Mouse (Mus musculus) MEL (cell line): Measurements from ENCODE around the gene Prpf8. TPM values are rescaled to one million over a fixed set of nuclear protein-coding genes. Genes with fewer than 3 reads are reported as not detected.

ENCODE experiments used
- DNase-seq: peaks from one replicate; pipeline ENCODE4 v3.0.0; 2011; ENCODE audit warnings: low read depth, low spot score
- H3K27ac ChIP-seq: 2 replicates; pipeline ENCODE4 v1.5.1; 2012; ENCODE audit warnings: low read depth, mild to moderate bottlenecking, control low read depth, low read length, moderate library complexity; ENCODE audit not compliant: control insufficient read depth
- H3K27me3 ChIP-seq, 2 experiments: fragments of 150-350 bp in 1 of 2; sonication (generic) in 1 of 2; 2 replicates each; pipeline ENCODE4 v1.6.1; 2012; ENCODE audit warnings: low read length in 2 of 2, mild to moderate bottlenecking in 2 of 2, improper control_type of control experiment in 1 of 2, moderate library complexity in 1 of 2; ENCODE audit not compliant: insufficient read depth in 2 of 2, control insufficient read depth in 1 of 2
- H3K36me3 ChIP-seq, 2 experiments: 2 replicates each; pipeline ENCODE4 v1.6.1; 2012 to 2014; ENCODE audit warnings: low read length in 2 of 2, improper control_type of control experiment in 1 of 2, inconsistent platforms in 1 of 2, mild to moderate bottlenecking in 1 of 2; ENCODE audit not compliant: insufficient read depth in 2 of 2, control insufficient read depth in 1 of 2
- H3K4me1 ChIP-seq, 2 experiments: fragments of 150-350 bp in 1 of 2; sonication (generic) in 1 of 2; 2 replicates each; pipeline ENCODE4 v1.6.1; 2012; ENCODE audit warnings: low read length in 2 of 2, improper control_type of control experiment in 1 of 2, mild to moderate bottlenecking in 1 of 2; ENCODE audit not compliant: insufficient read depth in 2 of 2, control insufficient read depth in 1 of 2
- H3K4me3 ChIP-seq, 2 experiments: fragments of 150-350 bp in 1 of 2; sonication (generic) in 1 of 2; 2 replicates each; pipeline ENCODE4 v1.5.1; 2012; ENCODE audit warnings: low read depth in 2 of 2, low read length in 2 of 2, mild to moderate bottlenecking in 2 of 2, moderate library complexity in 2 of 2, control low read depth in 1 of 2, improper control_type of control experiment in 1 of 2; ENCODE audit not compliant: control insufficient read depth in 1 of 2, insufficient read depth in 1 of 2
- H3K79me2 ChIP-seq: 2 replicates; pipeline ENCODE4 v1.6.1; 2012; ENCODE audit warnings: mild to moderate bottlenecking, low read length, moderate library complexity; ENCODE audit not compliant: control insufficient read depth, poor library complexity, insufficient read depth
- H3K9ac ChIP-seq: 2 replicates; pipeline ENCODE4 v1.6.1; 2012; ENCODE audit warnings: low read depth, mild to moderate bottlenecking, control low read depth, low read length, moderate library complexity; ENCODE audit not compliant: control insufficient read depth, poor library complexity, severe bottlenecking
- H3K9me3 ChIP-seq: fragments of 150-350 bp; sonication (generic); replicated peaks from 2 replicates; pipeline ENCODE4 v1.6.1; 2012; ENCODE audit warnings: mild to moderate bottlenecking, low read length, improper control_type of control experiment, moderate library complexity; ENCODE audit not compliant: insufficient read depth
- CTCF ChIP-seq, 3 experiments: IDR thresholded peaks in 2 of 3; conservative IDR thresholded peaks in 1 of 3; 2 replicates each; pipeline ENCODE4 v1.5.1; 2011 to 2012; ENCODE audit warnings: low read length in 3 of 3, low read depth in 2 of 3, mild to moderate bottlenecking in 2 of 3, improper control_type of control experiment in 1 of 3, inconsistent platforms in 1 of 3, mixed read lengths in 1 of 3, moderate library complexity in 1 of 3; ENCODE audit not compliant: control insufficient read depth in 1 of 3, insufficient read depth in 1 of 3, poor library complexity in 1 of 3, severe bottlenecking in 1 of 3
- E2F4 ChIP-seq: IDR thresholded peaks from 2 replicates; pipeline ENCODE4 v1.6.1; 2011; ENCODE audit warnings: low read depth, low read length, improper control_type of control experiment, borderline replicate concordance
- ELF1 ChIP-seq: IDR thresholded peaks from 2 replicates; pipeline ENCODE4 v1.6.1; 2014; ENCODE audit warnings: low read depth, mild to moderate bottlenecking, inconsistent platforms, low read length, improper control_type of control experiment, moderate library complexity
- GABPA ChIP-seq: IDR thresholded peaks from 2 replicates; pipeline ENCODE4 v1.6.1; 2012; ENCODE audit warnings: low read depth, mild to moderate bottlenecking, inconsistent platforms, low read length, improper control_type of control experiment, moderate library complexity
- HCFC1 ChIP-seq: IDR thresholded peaks from 2 replicates; pipeline ENCODE4 v1.6.1; 2012; ENCODE audit warnings: low read depth, mild to moderate bottlenecking, inconsistent platforms, low read length, improper control_type of control experiment, moderate library complexity
- KAT2A ChIP-seq: conservative IDR thresholded peaks from 2 replicates; pipeline ENCODE4 v1.6.1; 2012; ENCODE audit warnings: low read depth, low read length, improper control_type of control experiment, inconsistent platforms
- MAX ChIP-seq: IDR thresholded peaks from 2 replicates; pipeline ENCODE4 v1.6.1; 2011; ENCODE audit warnings: low read length, improper control_type of control experiment
- MAZ ChIP-seq: IDR thresholded peaks from 2 replicates; pipeline ENCODE4 v1.6.1; 2012; ENCODE audit warnings: low read depth, mild to moderate bottlenecking, inconsistent platforms, low read length, improper control_type of control experiment
- MEF2A ChIP-seq: IDR thresholded peaks from 2 replicates; pipeline ENCODE4 v1.6.1; 2014; ENCODE audit warnings: low read depth, mild to moderate bottlenecking, inconsistent platforms, low read length, improper control_type of control experiment; ENCODE audit not compliant: poor library complexity, insufficient replicate concordance, severe bottlenecking; ENCODE audit errors: extremely low read depth
- MXI1 ChIP-seq: IDR thresholded peaks from 2 replicates; pipeline ENCODE4 v1.6.1; 2011; ENCODE audit warnings: mild to moderate bottlenecking, low read depth, low read length, improper control_type of control experiment
- MYC ChIP-seq: IDR thresholded peaks from 2 replicates; pipeline ENCODE4 v1.6.1; 2011; ENCODE audit warnings: low read depth, mild to moderate bottlenecking, low read length, improper control_type of control experiment, moderate library complexity
- NELFE ChIP-seq: IDR thresholded peaks from 2 replicates; pipeline ENCODE4 v1.6.1; 2011; ENCODE audit warnings: low read depth, low read length, improper control_type of control experiment
- NRF1 ChIP-seq: IDR thresholded peaks from 2 replicates; pipeline ENCODE4 v1.6.1; 2014; ENCODE audit warnings: low read depth, mild to moderate bottlenecking, inconsistent platforms, low read length, improper control_type of control experiment, moderate library complexity; ENCODE audit not compliant: poor library complexity, insufficient read depth, severe bottlenecking
- POLR2A ChIP-seq, 2 experiments: IDR thresholded peaks; 2 replicates each; pipeline ENCODE4 v1.6.1; 2011 to 2012; ENCODE audit warnings: low read length in 2 of 2, mild to moderate bottlenecking in 2 of 2, control low read depth in 1 of 2, improper control_type of control experiment in 1 of 2, low read depth in 1 of 2, moderate library complexity in 1 of 2; ENCODE audit not compliant: control insufficient read depth in 1 of 2, insufficient read depth in 1 of 2, poor library complexity in 1 of 2
- POLR2AphosphoS2 ChIP-seq: IDR thresholded peaks from 2 replicates; pipeline ENCODE4 v1.6.1; 2011; ENCODE audit warnings: low read length, improper control_type of control experiment
- POLR2AphosphoS5 ChIP-seq: IDR thresholded peaks from 2 replicates; pipeline ENCODE4 v1.6.1; 2012; ENCODE audit warnings: low read depth, borderline replicate concordance, mild to moderate bottlenecking, inconsistent platforms, low read length, moderate library complexity, mixed read lengths
- SIN3A ChIP-seq: IDR thresholded peaks from 2 replicates; pipeline ENCODE4 v1.6.1; 2012; ENCODE audit warnings: low read length, improper control_type of control experiment, inconsistent platforms
- TBP ChIP-seq: IDR thresholded peaks from 2 replicates; pipeline ENCODE4 v1.8.0; 2011; ENCODE audit warnings: low read depth, low read length, improper control_type of control experiment
- TCF12 ChIP-seq: IDR thresholded peaks from 2 replicates; pipeline ENCODE4 v1.6.1; 2014; ENCODE audit warnings: low read depth, mild to moderate bottlenecking, inconsistent platforms, low read length, improper control_type of control experiment, moderate library complexity
- UBTF ChIP-seq: IDR thresholded peaks from 2 replicates; pipeline ENCODE4 v1.6.1; 2012; ENCODE audit warnings: low read depth, mild to moderate bottlenecking, inconsistent platforms, low read length, improper control_type of control experiment, moderate library complexity, borderline replicate concordance; ENCODE audit not compliant: insufficient read depth
- USF1 ChIP-seq: IDR thresholded peaks from 2 replicates; pipeline ENCODE4 v1.6.1; 2014; ENCODE audit warnings: low read depth, mild to moderate bottlenecking, inconsistent platforms, low read length, improper control_type of control experiment, moderate library complexity
- USF2 ChIP-seq, 2 experiments: IDR thresholded peaks; 2 replicates each; pipeline ENCODE4 v1.6.1; 2011 to 2012; ENCODE audit warnings: improper control_type of control experiment in 2 of 2, low read length in 2 of 2, borderline replicate concordance in 1 of 2, inconsistent platforms in 1 of 2, low read depth in 1 of 2, mild to moderate bottlenecking in 1 of 2; ENCODE audit not compliant: insufficient read depth in 1 of 2
- ZKSCAN1 ChIP-seq: IDR thresholded peaks from 2 replicates; pipeline ENCODE4 v1.6.1; 2012; ENCODE audit warnings: low read depth, mild to moderate bottlenecking, inconsistent platforms, low read length, improper control_type of control experiment, moderate library complexity
- ZMIZ1 ChIP-seq: IDR thresholded peaks from 2 replicates; pipeline ENCODE4 v1.6.1; 2012; ENCODE audit warnings: low read depth, mild to moderate bottlenecking, inconsistent platforms, low read length, improper control_type of control experiment, moderate library complexity
- ZNF384 ChIP-seq: IDR thresholded peaks from 2 replicates; pipeline ENCODE4 v1.6.1; 2012; ENCODE audit warnings: low read depth, mild to moderate bottlenecking, inconsistent platforms, low read length, improper control_type of control experiment
- polyA plus RNA-seq, 2 experiments: library from polyadenylated mRNA; stranded (reverse) in 1 of 2; unstranded in 1 of 2; fragments of >175 nt in 1 of 2; fragments of >200 nt in 1 of 2; gene quantifications; 2 replicates each; pipeline versions ENCODE4 v1.2.1 to v1.2.4; 2012; ENCODE audit warnings: low replicate concordance in 2 of 2, low read depth in 1 of 2; ENCODE audit not compliant: insufficient read length in 2 of 2, insufficient read depth in 1 of 2, missing spikeins in 1 of 2
- total RNA-seq: library from RNA; depleted of rRNA; stranded (reverse); fragments of 300-350 nt; gene quantifications from 2 replicates; pipeline ENCODE4 v1.2.3, GENCODE M21; 2012

The Prpf8 gene
- total and polyA plus RNA-seq, 3 experiments = 214 to 644 (median 276) TPM

DNA sequence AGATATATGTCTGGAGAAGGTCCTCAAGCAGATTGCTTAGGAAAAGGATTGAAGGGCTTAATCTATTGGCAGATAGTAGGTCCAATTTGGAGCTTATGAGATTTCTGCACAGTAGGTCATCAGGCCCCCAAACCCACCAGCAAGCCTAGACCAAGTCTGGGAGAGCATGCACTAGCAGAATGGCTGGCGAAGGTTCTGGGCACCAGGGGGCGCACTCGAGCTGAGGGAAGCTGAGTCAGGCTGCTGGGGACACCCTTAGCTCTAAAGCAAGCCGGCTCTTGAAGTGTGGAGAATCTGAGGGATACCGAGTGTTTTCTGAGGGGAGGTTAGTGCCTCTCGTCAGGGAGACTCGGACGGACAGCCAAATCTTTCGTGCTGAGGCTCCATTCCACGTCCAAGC lies 43.7 kb downstream of the Prpf8 start (continued):
- TF ChIP-seq MYC = no peak; the same call in 1 of the 2 replicates
- TF ChIP-seq ZKSCAN1 = peak; percentile 86

GRCm38 (mm10) chr11:75530845-75531373 lies 44.3 kb downstream of the Prpf8 start:
- peaks cover 5 to 36% of the 10 kb centered on the region in 2 experiments for H3K4me1 ChIP-seq
- peaks cover 0 to 27% of the 10 kb centered on the region in 2 experiments; a peak in 2 of 4 replicates for H3K36me3 ChIP-seq
- H3K79me2 ChIP-seq = peaks cover 10% of the 10 kb centered on the region
- H3K27me3 ChIP-seq = no peaks in the 10 kb centered on the region
- peak overlapping the region; percentile 84 for H3K9ac ChIP-seq
- no peaks in the 10 kb centered on the region for H3K9me3 ChIP-seq
- TF ChIP-seq POLR2AphosphoS5 = no peak
- TF ChIP-seq MYC = no peak
- TF ChIP-seq TCF12 = no peak
- TF ChIP-seq POLR2AphosphoS2 = no peak
- TF ChIP-seq GABPA = no peak
- TF ChIP-seq USF2 (IDR thresholded peaks at IDR 0.05; ENCODE audit: borderline replicate concordance in 1 of 2, insufficient read depth in 1 of 2, low read depth in 1 of 2, low read length in 2 of 2) = no peak
- no peak for TF ChIP-seq CTCF (IDR thresholded peaks at IDR 0.05 in 2 of 3, conservative IDR thresholded peaks at IDR 0.05 in 1 of 3; ENCODE audit: control insufficient read depth in 1 of 3, insufficient read depth in 1 of 3, low read depth in 2 of 3, low read length in 3 of 3, poor library complexity in 1 of 3, severe bottlenecking in 1 of 3)
- TF ChIP-seq KAT2A = no peak
- TF ChIP-seq UBTF = 0 out of 2 replicates have a peak, but pooled peaks have one; percentile 13
- no peak for DNase-seq
- H3K4me3 ChIP-seq = peak overlapping the region; percentile 79 to 82
- H3K27ac ChIP-seq = peak overlapping the region; percentile 35

GRCm38 (mm10) chr11:75531469-75532242 lies 45.0 kb downstream of the Prpf8 start, which contains the start of gene Slc43a2:
TSS of gene Slc43a2 (plus strand) at chr11:75531694.
- H3K4me1 ChIP-seq = peaks cover 5 to 36% of the 10 kb centered on the region in 2 experiments
- H3K4me3 ChIP-seq = peak within 1 kb of the TSS; percentile 79 to 82
- peak; percentile 99 for DNase-seq
- no peaks in the 10 kb centered on the region for H3K27me3 ChIP-seq
- peaks cover 0 to 27% of the 10 kb centered on the region in 2 experiments; a peak in 2 of 4 replicates for H3K36me3 ChIP-seq
- TF ChIP-seq MYC (peak; percentile 90), TCF12 (no peak), POLR2AphosphoS2 (peak; percentile 62; the same call in 1 of the 2 replicates), SIN3A (peak; percentile 93), ZMIZ1 (no peak), ZNF384 (0 out of 2 replicates have a peak, but pooled peaks have one; percentile 19), NRF1 (0 out of 2 replicates have a peak, but pooled peaks have one; percentile 10), MEF2A (no peak), HCFC1 (peak; percentile 71), USF1 (no peak), TBP (peak; percentile 78), MAZ (peak; percentile 70; the same call in 1 of the 2 replicates), MAX (peak; percentile 99), MXI1 (peak; percentile 89), E2F4 (no peak), GABPA (no peak), POLR2A (IDR thresholded peaks at IDR 0.05; ENCODE audit: control insufficient read depth in 1 of 2, insufficient read depth in 1 of 2, low read depth in 1 of 2, low read length in 2 of 2, poor library complexity in 1 of 2) (peak; percentile 58 to 83), NELFE (peak; percentile 64), ELF1 (peak; percentile 59)
- H3K9ac ChIP-seq = peak within 1 kb of the TSS; percentile 89
- peak within 1 kb of the TSS; percentile 90 for H3K27ac ChIP-seq
- H3K9me3 ChIP-seq = no peaks in the 10 kb centered on the region
- H3K79me2 ChIP-seq = peaks cover 10% of the 10 kb centered on the region
